21 mouse cellular contexts compared by ENCODE assay signal in genomic region chr4:63025306-63025705, GRCm38 (mm10).
"Had no signal": no experiment of that assay in that cellular context is flagged by ENCODE, and none has a peak within 500 bp of the region (broad histone marks: within the 10 kb centered on the region; RNA-seq: fewer than 3 reads in every experiment).

No protein-coding gene starts in this region.

- H3K4me2 ChIP-seq: heart, embryonic 13.5 days; heart, embryonic 15.5 days; hindbrain, embryonic 13.5 days; hindbrain, embryonic 15.5 days; limb, embryonic 13.5 days; limb, embryonic 15.5 days; liver, embryonic 12.5 days had no signal

- H3K4me3 ChIP-seq: heart, embryonic 13.5 days; heart, embryonic 15.5 days; hindbrain, embryonic 13.5 days; hindbrain, embryonic 15.5 days; limb, embryonic 13.5 days; limb, embryonic 15.5 days; liver, embryonic 12.5 days had no signal

- DNase-seq: gastrocnemius, postnatal 14 days; gastrocnemius, postnatal 36 days; heart, adult 18-20 months; heart, postnatal 14 days; heart, postnatal 36 days; kidney, adult 18-20 months; kidney, adult 8-10 months; kidney, postnatal 10 days; kidney, postnatal 25 days; layer of hippocampus, adult 9-11 months; layer of hippocampus, postnatal 36 days; left cerebral cortex, postnatal 4 days had no signal

- ATAC-seq: hindbrain, postnatal 0 days; intestine, embryonic 16.5 days; liver, embryonic 12.5 days had no signal

- H3K9ac ChIP-seq: heart, embryonic 13.5 days; heart, embryonic 15.5 days; hindbrain, embryonic 13.5 days; hindbrain, embryonic 15.5 days; limb, embryonic 13.5 days; limb, embryonic 15.5 days; liver, embryonic 12.5 days had no signal

- H3K9me3 ChIP-seq: heart, embryonic 13.5 days; heart, embryonic 15.5 days; hindbrain, embryonic 13.5 days; hindbrain, embryonic 15.5 days; limb, embryonic 13.5 days; limb, embryonic 15.5 days; liver, embryonic 12.5 days had no signal

- H3K36me3 ChIP-seq: heart, embryonic 15.5 days; hindbrain, embryonic 15.5 days; limb, embryonic 15.5 days; liver, embryonic 12.5 days had no signal

- H3K27me3 ChIP-seq: heart, embryonic 13.5 days; heart, embryonic 15.5 days; hindbrain, embryonic 13.5 days; hindbrain, embryonic 15.5 days; limb, embryonic 13.5 days; limb, embryonic 15.5 days; liver, embryonic 12.5 days had no signal

- H3K4me1 ChIP-seq: liver, embryonic 12.5 days had no signal

- H3K27ac ChIP-seq: heart, embryonic 13.5 days; heart, embryonic 15.5 days; hindbrain, embryonic 13.5 days; hindbrain, embryonic 15.5 days; hindbrain, postnatal 0 days; limb, embryonic 13.5 days; limb, embryonic 15.5 days; liver, embryonic 12.5 days had no signal
